Mouse (Mus musculus): ENCODE measurements around the gene Scd1. TPM values are rescaled to one million over a fixed set of nuclear protein-coding genes. Genes with fewer than 3 reads are reported as not detected.
A peak's percentile ranks its signal among the peaks of the same experiment; 100 is the strongest.

Scd1 gene
- 29.2 and 33.1 TPM in 2 replicates for total RNA-seq (2015; ENCODE audit: low replicate concordance)
- 9.8 and 17.3 TPM in 2 replicates for total RNA-seq (2017; ENCODE audit: low replicate concordance)

DNA sequence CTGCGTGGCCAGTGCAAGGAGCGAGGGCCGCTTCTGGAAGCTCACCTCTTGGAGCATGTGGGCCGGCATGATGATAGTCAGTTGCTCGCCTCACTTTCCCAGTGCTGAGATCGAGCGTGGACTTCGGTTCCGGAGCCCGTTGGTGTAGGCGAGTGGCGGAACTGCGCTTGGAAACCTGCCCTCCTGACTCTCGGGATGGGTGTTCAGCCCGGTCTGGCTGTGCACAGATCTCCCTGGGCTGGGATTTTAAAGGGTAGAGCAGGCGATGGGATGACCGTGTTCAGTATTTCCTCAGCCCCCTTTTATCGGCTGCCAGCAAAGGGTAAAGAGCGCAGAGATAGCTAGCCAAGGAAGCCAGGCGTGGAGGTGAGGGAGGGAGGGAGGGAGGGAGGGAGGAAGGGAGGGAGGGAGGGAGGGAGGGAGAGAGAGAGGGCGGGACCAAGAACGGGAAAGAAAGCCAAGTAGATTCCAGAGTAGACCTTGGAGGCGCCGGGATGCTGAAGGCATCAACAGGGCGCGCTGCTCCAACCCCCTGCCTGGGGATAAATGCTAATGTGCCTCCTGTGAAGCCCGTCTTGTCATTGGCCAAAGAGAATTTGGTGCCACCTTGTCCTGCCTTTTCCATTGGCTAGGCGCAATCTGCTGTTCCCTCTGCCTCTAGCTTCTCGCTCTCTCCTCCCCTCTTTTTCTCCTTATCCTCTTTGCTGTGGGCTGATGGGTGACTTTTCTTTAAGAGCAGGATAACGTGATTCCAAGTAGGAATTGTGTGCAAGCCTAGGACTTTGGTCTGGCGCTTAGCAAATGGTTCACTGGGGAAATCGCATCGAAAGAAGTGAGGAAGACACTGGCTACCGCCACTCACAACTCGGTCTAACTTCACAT lies at the start of gene Scd1:
Scd1 (minus strand) TSS at position 539 of the 882 bp plus-strand sequence.
- ATAC-seq (replicated peaks; ENCODE audit: low FRiP score, poor library complexity, severe bottlenecking), result peak; percentile 85

DNA sequence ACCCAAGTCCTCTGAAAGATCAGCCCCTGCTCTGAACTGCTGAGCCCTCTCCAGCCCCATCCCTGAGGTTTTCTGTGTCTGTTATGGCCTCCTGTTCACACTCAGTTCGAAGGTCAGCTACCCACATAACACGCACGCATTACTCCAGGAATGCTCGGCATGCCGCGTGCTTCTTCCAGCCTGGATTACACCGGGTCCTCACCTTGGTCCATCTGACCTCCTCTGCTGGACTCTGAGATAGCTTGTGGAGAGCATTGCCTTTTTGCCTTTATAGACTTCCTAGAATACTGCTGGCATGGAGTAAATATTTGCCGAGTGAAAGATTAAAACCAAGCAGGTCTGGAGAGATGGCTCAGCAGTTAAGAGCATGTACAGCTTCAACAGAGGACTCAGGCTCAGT lies 47.7 kb upstream of the Scd1 start:
- ATAC-seq (replicated peaks; ENCODE audit: low FRiP score, poor library complexity, severe bottlenecking), result no peak

DNA sequence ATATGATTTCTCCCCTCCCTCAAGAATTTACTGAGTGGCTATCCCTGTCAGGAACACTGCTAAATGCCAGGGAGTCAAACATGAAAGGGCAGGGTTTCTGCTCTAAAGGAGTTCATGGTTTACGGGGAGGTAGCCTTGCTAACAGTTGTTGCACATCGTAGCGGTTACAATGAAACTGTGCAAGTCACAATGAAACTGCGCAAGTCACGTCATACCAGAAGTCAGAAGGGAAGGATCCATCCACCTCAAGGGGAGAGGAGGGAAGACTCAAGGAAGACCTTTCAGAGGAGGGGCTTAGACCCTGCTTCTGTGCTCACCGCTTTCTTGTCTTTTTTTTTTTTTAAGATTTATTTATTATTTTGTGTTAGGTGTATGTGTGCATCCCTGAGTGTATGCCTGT lies 47.2 kb upstream of the Scd1 start:
- no peak for ATAC-seq (replicated peaks; ENCODE audit: low FRiP score, poor library complexity, severe bottlenecking)

DNA sequence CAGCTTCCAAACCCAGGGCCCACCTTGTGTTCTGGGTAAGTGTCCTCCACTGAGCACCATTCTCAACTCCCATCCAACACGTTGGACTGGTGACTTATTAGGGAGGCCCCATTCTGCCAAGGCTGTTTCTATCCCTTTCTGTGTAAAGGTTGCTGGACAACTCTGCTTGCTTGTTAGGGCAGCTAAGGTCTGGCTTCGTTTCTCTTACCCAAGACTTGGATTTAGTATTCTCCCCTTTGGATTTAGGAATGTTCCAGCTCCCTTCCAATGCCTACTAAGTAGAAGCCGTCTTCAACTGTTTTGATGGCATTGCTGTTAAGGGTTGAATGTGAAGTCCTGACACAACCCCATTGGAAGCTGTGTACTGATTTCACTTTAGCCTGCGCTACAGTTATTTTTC lies 40.2 kb upstream of the Scd1 start:
- no peak for ATAC-seq (replicated peaks; ENCODE audit: low FRiP score, poor library complexity, severe bottlenecking)

DNA sequence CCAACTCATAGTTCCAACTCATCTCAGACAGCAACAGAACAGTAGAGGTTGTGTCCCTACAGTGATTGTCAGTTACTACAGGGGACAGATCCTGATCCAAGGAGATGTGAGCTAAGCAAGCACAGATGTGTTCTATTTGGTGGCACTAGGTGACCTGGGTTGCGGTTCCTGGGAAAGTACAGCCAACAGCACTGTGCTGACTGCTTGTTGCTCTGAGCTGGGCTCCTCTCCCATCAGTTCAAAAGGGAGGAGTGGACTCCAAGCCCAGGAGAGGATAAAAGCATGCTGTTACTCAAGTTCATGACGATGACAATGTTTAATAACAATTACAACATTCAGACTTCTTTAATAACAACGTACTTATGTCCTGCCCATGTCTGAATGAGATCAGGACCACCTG lies 38.1 kb upstream of the Scd1 start:
- ATAC-seq (replicated peaks; ENCODE audit: low FRiP score, poor library complexity, severe bottlenecking), result no peak

DNA sequence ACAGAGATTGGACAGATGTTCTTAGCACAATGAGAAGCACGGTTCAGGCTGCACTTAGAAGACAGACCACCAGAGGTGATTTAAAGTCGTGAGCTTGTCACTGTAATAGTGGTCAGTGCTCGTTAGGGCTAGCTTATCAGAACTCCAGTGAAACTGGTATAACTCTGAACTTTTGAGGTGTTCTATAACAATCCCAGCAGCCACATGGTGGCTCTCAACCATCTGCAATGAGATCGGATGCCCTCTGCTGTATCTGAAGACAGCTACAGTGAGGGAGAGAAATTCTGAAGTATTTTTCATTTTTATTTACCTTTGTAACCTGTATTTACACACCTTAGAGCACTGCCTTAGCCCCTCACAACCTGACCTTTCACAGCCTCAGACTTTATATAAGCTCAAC lies 31.6 kb upstream of the Scd1 start:
- no peak for ATAC-seq (replicated peaks; ENCODE audit: low FRiP score, poor library complexity, severe bottlenecking)

DNA sequence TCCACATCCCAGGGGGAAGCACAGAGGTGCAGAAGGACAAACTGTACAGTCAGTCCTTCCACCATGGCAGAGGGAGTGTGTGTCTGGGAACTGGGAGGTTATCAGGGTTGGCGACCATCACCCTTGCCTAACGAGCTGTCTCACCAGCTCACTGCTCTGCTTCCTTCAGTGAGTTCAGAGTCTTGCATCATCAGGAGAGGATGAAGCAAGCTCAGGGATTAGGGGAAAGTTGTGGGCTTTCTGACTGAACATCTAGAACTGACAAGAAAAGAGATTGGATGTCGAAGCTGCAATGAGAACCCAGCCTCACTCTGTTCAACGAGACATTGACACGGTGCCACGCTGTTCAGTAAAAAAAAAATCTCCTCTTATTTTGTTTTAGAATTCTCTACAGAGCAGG lies 30.3 kb upstream of the Scd1 start:
- ATAC-seq (replicated peaks; ENCODE audit: low FRiP score, poor library complexity, severe bottlenecking), result no peak

DNA sequence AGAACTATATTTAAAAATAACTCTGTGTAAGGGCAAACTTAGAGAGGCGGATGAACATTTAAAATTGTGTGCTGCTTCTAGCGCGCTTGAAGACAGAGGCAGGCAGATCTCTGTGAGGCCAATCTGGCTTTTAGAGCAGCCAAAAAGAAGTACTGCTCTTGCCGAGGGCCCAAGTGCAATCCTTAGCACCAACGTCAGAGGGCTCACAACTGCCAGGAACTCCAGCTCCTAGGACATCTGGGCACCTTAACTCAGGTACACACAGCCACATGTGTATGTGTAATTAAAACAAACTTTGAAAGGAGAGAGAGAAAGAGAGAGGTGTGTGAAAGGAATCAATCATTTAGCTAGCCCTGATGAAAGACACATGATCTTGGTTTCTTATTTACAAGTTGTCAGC lies 24.4 kb upstream of the Scd1 start:
- ATAC-seq (replicated peaks; ENCODE audit: low FRiP score, poor library complexity, severe bottlenecking), result no peak

DNA sequence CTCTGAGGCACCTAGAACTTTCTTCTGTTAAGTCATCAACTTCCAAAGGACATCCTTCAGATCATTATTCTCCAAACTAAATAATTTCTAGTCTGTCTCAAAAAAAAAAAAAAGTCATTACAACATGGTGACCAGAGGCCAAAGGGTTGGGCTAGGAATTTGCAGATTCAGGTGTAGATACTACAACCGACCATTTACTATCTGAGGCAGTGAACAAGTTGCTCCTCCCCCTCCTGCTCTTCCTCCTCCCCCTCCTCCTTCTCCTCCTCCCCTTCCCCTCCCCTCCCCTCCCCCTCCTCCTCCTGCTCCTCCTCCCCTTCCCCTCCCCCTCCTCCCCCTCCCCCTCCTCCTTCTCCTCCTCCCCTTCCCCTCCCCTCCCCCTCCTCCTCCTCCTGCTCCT lies 20.0 kb upstream of the Scd1 start:
- no peak for ATAC-seq (replicated peaks; ENCODE audit: low FRiP score, poor library complexity, severe bottlenecking)

DNA sequence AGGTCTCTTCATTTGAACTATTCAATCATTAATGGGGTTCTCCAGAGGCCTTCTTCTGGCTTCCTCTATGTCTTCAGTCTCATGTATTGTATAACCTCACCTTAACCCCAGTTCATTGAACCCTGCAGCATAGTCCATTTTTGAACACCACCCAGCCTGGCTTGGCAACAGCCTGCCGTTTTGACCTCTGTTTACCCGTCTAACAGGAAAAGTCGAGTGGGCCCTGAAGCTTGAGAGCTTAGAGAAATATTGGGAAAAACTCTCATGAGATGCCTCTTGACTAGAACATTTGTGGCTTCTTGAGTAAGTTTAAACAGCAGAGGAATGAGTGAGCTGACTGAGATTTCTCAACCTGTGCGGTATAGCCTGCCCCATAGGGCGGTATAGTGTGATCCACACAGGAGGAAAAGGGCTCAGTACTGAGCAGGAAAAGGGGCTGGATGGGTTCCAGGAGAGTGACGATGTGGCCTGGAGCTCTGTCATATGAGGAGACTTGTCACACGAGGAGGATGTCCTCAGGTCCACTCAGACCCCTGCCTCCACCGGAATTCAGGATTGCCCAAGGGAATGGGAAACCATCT lies 14.5 kb upstream of the Scd1 start:
- ATAC-seq (replicated peaks; ENCODE audit: low FRiP score, poor library complexity, severe bottlenecking), result no peak

DNA sequence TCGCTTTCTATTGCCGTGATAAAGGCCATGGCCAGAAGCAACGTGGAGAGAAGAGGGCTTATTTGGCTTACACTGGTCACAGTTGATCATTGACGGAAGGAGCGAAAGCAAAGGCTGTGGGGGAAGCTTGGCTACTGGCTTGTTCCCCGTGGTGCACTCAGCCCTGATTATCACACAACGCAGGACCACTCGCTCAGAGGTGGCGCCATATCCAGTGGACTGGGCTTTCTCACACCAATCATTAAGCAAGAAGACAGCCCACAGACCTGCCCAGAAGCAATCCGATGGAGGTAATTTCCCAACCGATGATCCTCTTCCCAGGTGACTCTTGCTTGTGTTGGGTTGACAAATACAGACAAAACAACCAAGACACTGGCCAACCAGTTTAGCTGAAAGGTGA lies 11.9 kb upstream of the Scd1 start:
- ATAC-seq (replicated peaks; ENCODE audit: low FRiP score, poor library complexity, severe bottlenecking), result no peak

DNA sequence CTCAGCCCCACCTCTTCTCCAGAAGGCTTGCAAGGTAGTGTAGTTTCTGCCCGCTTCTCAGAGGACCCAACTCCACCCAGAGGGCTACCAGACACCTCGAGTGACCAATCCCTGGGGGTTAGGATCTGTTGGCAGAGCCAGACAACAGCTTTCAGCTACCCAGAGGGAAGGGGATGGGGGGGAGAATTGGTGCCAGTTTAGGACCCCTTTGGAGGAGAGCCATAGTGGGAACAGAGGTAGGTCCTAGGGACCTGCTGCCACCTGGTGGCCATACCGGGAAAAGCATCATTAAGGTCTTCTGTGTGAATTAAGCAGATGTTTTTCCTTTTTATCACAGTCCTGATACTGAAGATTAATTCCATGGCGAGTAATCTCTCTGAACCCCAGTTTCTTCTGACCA lies 11.3 kb upstream of the Scd1 start:
- no peak; the same call in 1 of the 2 replicates for ATAC-seq (replicated peaks; ENCODE audit: low FRiP score, poor library complexity, severe bottlenecking)

DNA sequence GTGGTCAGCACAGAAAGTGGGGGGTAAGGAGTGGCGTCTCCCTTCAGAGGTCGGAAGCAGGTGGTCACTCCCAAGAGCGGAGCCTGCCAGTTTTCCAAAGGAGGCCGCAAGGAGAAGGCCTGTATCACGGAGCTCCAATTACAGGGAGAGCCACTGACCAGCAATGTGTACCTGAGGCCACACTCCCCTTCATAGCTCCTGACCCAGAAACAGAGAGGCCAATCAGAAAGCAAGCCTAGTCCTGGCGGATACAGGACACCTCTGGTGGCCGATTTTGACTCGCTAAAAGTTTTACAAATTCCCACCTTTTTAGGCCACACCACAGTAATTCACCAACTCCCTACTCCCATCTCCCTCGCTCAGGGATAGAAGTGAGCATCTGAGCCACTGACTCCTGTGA lies 10.9 kb upstream of the Scd1 start:
- ATAC-seq (replicated peaks; ENCODE audit: low FRiP score, poor library complexity, severe bottlenecking), result no peak

DNA sequence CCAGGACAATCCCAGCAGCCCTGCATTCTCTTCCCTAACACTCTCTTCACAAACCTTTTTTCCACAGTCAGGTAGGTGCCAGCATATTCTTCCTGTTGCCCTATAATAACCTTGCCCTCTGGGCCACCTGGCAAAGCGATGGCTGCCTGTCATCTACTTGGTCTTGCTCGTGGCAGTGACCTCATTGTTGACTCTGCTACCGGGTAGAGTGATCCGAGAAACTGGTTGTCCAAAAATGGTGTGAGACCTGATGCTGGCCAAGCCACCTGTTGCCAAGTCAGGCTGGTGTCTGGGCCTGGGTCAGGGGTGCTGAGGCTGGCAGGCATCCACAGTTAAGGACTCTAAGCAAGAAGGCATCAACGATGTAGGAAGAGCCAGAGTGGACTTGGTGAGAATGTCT lies 10.4 kb upstream of the Scd1 start:
- no peak for ATAC-seq (replicated peaks; ENCODE audit: low FRiP score, poor library complexity, severe bottlenecking)

DNA sequence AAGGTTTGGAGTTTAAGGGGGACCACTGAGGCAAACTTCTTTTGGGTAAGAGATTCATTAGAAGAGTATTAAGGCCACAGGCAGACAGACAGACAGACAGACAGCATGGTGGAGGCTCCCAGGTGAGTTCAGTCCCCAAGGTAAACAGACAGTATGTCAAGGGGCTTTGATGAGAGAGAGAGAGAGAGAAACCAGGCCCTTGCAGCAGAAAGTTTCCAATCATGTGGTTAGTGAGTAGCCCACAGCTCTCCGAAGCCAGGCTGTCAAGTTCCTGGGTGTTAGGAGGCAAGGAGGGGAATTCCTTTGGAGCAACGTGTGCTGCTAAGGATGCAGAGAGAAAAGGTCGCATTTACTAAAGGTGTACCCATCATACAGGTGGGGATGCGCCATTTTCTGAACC lies 9.8 kb upstream of the Scd1 start:
- ATAC-seq (replicated peaks; ENCODE audit: low FRiP score, poor library complexity, severe bottlenecking), result no peak

DNA sequence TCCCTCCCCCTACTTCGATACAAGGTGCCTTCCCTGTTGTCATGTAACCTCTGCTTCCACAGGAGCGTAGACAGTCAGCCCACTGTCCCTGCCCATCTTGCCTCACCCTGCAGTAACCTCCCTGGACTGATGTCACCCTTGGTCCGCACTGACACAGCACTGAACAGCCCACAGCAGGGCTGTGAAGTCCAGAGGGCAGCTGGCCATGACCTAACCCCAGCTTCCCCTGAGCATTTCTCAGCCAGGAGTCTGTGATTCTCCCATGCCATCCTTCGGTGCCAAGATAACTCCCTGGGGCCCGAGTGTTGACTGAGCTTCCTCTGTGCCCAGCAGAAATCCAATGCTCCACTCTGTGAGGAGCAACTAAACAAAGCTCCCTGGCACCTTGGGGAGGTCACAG lies 8.6 kb upstream of the Scd1 start:
- ATAC-seq (replicated peaks; ENCODE audit: low FRiP score, poor library complexity, severe bottlenecking), result no peak

DNA sequence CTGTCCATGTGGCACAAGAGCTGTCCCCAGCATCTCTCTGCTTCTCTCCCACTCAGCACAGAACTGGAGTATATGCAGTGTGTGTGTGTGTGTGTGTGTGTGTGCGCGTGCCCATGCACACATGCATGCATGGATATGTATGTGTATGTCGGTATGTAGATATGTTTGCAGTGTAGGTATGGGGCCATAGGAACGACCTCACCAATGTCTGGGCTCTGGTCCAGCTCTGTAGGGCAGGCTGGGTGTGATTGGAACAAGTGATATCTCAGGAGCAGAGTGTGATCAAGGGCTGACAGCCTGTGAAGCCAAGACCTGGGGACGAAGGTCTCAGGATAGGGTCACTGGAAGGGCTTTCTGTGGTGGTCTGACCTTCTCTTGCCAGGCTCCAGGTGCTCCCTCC lies 7.8 kb upstream of the Scd1 start:
- ATAC-seq (replicated peaks; ENCODE audit: low FRiP score, poor library complexity, severe bottlenecking), result no peak

DNA sequence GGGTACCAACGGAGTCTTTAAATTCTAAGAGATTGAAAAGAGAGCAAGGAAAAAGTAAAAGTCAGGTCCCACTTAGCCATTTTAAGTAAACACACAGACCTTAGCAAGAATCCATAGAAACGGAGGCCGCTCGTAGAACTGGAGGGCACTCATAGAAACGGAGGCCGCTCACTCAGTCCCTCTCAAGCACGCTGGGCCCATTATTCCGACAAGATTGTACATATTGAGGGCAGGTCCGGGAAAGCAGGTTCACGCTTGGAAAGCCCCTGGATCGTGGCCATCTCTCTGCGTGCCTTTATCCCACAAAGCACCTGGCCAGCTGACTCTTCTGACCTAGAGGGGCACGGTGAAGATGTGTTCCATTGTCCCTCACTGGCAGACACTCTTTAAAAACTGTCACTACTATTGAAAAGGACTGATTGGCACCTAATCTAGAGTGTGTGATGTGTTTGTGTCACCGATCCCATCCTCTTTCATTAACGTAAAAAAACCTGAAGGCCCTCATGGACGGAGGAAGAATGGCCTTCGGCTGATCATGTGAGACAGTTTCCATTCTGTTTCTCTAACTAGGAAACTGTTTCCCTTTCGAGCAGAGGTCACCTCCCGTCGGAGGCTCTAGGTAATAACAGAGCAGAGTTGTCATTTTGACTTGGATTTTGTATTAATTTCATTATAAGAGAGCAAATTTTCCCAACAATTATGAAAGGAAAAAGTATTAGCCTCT lies 2.8 kb upstream of the Scd1 start:
- ATAC-seq (replicated peaks; ENCODE audit: low FRiP score, poor library complexity, severe bottlenecking), result no peak

DNA sequence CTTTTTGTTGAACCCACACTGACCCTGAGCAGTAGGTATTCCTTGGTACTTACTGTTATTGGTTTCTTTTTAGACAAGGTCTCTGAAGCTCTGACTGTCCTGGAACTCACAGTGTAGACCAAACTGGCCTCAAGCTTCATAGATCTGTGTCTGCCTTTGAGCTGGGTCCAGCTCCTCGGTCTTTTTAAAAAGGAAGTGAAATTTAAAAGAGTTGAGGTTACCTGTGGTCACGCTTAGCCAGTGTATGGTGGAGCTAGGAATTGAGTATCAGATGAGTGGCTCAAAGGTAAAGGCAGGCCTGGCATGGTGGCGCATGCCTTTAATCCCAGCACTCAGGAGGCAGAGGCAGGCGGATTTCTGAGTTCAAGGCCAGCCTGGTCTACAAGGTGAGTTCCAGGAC lies 916 bp upstream of the Scd1 start:
- no peak for ATAC-seq (replicated peaks; ENCODE audit: low FRiP score, poor library complexity, severe bottlenecking)

DNA sequence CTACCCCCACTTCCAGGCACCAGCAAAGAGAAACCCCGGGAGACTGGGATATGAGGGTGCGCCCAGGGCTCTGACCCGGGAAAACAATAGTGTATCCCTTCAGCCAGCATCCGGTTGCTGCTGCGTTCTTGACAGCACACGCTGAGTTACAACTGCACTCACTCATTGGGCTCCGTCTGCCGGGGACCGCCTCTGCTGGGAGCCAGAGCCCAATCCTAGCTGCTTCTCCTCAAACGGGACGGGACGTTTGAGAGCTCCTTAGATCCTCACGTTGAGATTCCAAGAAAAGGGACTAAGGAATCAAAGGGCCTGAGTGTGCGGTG lies 505 bp upstream of the Scd1 start:
- peak; percentile 82 for ATAC-seq (replicated peaks; ENCODE audit: low FRiP score, poor library complexity, severe bottlenecking)

DNA sequence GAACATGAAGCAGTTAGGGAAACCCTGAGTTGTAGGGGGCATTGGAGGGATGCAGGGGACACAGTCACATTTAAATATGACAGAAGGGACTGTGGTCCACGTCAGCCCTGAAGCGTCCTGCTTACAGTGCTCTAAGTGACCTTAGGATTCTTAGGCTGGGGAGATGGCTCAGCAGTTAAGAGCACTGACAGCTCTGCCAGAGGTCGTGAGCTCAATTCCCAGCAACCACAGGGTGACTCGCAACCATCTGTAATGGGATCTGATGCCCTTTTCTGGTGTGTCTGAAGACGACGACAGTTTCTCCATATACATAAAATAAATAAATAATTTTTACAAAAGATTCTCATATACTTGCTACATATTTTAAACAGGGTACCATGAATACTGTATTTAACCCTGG lies 4.1 kb downstream of the Scd1 start:
- ATAC-seq (replicated peaks; ENCODE audit: low FRiP score, poor library complexity, severe bottlenecking), result no peak
